Mouse (Mus musculus) liver, postnatal 0 days (tissue): ENCODE measurements around the gene Kras. TPM values are rescaled to one million over a fixed set of nuclear protein-coding genes. Genes with fewer than 3 reads are reported as not detected.

ENCODE experiments used
- ATAC-seq: fragments of 200-750 bp; cut with Nextera tagmentation; 2 replicates; pipeline ENCODE4 v1.8.0; 2017; ENCODE audit warnings: mild to moderate bottlenecking, moderate library complexity
- DNase-seq: peaks from one replicate; pipeline ENCODE4 v3.0.0-alpha.2; 2016
- H3K27ac ChIP-seq: fragments of 300-500 bp; sonication (generic); 2 replicates; pipeline ENCODE4 v1.5.1; 2014; ENCODE audit warnings: antibody characterized with exemption, moderate library complexity, mild to moderate bottlenecking, low read depth
- H3K27me3 ChIP-seq: fragments of 300-500 bp; sonication (generic); 2 replicates; pipeline ENCODE4 v1.6.1; 2014; ENCODE audit warnings: low read length, control low read depth, mixed read lengths; ENCODE audit not compliant: insufficient read depth
- H3K36me3 ChIP-seq: fragments of 300-500 bp; sonication (generic); replicated peaks from 2 replicates; pipeline ENCODE4 v1.6.1; 2014; ENCODE audit warnings: mild to moderate bottlenecking, control low read depth, low read length, moderate library complexity, mixed read lengths; ENCODE audit not compliant: insufficient read depth
- H3K4me1 ChIP-seq: fragments of 300-500 bp; sonication (generic); 2 replicates; pipeline ENCODE4 v1.6.1; 2014; ENCODE audit warnings: antibody characterized with exemption, mild to moderate bottlenecking, control low read depth; ENCODE audit not compliant: insufficient read depth
- H3K4me2 ChIP-seq: fragments of 300-500 bp; sonication (generic); 2 replicates; pipeline ENCODE4 v1.6.1; 2014; ENCODE audit warnings: low read depth, mild to moderate bottlenecking, low read length, moderate library complexity, mixed read lengths
- H3K4me3 ChIP-seq: fragments of 300-500 bp; sonication (generic); 2 replicates; pipeline ENCODE4 v1.5.1; 2014; ENCODE audit warnings: low read depth, low read length
- H3K9ac ChIP-seq: fragments of 300-500 bp; sonication (generic); replicated peaks from 2 replicates; pipeline ENCODE4 v1.6.1; 2014; ENCODE audit warnings: mild to moderate bottlenecking, moderate library complexity
- H3K9me3 ChIP-seq: fragments of 300-500 bp; sonication (generic); 2 replicates; pipeline ENCODE4 v1.6.1; 2016; ENCODE audit warnings: mild to moderate bottlenecking, control low read depth, low read length, mixed read lengths
- CTCF ChIP-seq: sonication (generic); IDR thresholded peaks from 2 replicates; pipeline ENCODE4 v1.5.1; 2016; ENCODE audit warnings: antibody characterized with exemption, low read depth
- EP300 ChIP-seq: IDR thresholded peaks from 2 replicates; pipeline ENCODE4 v1.6.1; 2016; ENCODE audit warnings: antibody characterized with exemption, low read depth, mild to moderate bottlenecking
- WGBS: fragments of 180-500 bp; shearing (Covaris S2); extraction: QIAGEN DNeasy Blood & Tissue Kit; methylation state at CpG from one replicate; pipeline ENCODE4 v1.1.7; 2014; ENCODE audit not compliant: insufficient replicate concordance; 5-methylcytosine and 5-hydroxymethylcytosine counted together
- polyA plus RNA-seq: library from polyadenylated mRNA; unstranded; fragments of >200 nt; fragmentation: Nextera tagmentation; extraction: Ambion mirVana; gene quantifications from 2 replicates; pipeline ENCODE4 v1.2.1, GENCODE M21; 2015

Kras gene
- polyA plus RNA-seq, 1 experiment from 2014 or later: 41.0 TPM

GRCm38 (mm10) chr6:145202432-145203125 lies 47.5 kb downstream of the Kras start:
- no peaks in the 10 kb centered on the region for H3K4me1 ChIP-seq
- H3K9me3 ChIP-seq: no peaks in the 10 kb centered on the region
- no peaks in the 10 kb centered on the region for H3K27me3 ChIP-seq
- no peak overlapping the region for H3K9ac ChIP-seq
- TF ChIP-seq CTCF (no peak), EP300 (no peak)
- DNase-seq: no peak
- no peak overlapping the region for H3K4me2 ChIP-seq
- H3K36me3 ChIP-seq: no peaks in the 10 kb centered on the region
- H3K4me3 ChIP-seq: no peak overlapping the region
- WGBS: 70% methylated on average over 13 of the region's 13 CpGs
- no peak overlapping the region for H3K27ac ChIP-seq
- ATAC-seq: no peak

- H3K4me1 ChIP-seq: no peaks in the 10 kb centered on the region
- H3K27ac ChIP-seq: no peak overlapping the region
- 80% methylated on average over 8 of the region's 8 CpGs for WGBS
- ATAC-seq (no peak), DNase-seq (no peak)
- TF ChIP-seq CTCF (no peak), EP300 (no peak)
- no peak overlapping the region for H3K9ac ChIP-seq
- H3K27me3 ChIP-seq: no peaks in the 10 kb centered on the region
- no peak overlapping the region for H3K4me2 ChIP-seq
- no peaks in the 10 kb centered on the region for H3K36me3 ChIP-seq
- no peaks in the 10 kb centered on the region for H3K9me3 ChIP-seq
- H3K4me3 ChIP-seq: no peak overlapping the region
Measured at GRCm38 (mm10) chr6:145197949-145198686, 51.9 kb downstream of the Kras start.

- DNase-seq (no peak), ATAC-seq (no peak)
- 47% methylated on average over 11 of the region's 11 CpGs for WGBS
- Histone ChIP-seq H3K4me1 (no peaks in the 10 kb centered on the region), H3K27ac (no peak overlapping the region), H3K4me3 (no peak overlapping the region), H3K4me2 (no peak overlapping the region), H3K36me3 (no peaks in the 10 kb centered on the region), H3K9ac (no peak overlapping the region), H3K27me3 (no peaks in the 10 kb centered on the region), H3K9me3 (no peaks in the 10 kb centered on the region)
- TF ChIP-seq CTCF (no peak), EP300 (no peak)
Measured at GRCm38 (mm10) chr6:145193446-145193845, 56.6 kb downstream of the Kras start.

- H3K4me3 ChIP-seq: no peak overlapping the region
- no peak overlapping the region for H3K27ac ChIP-seq
- H3K27me3 ChIP-seq: no peaks in the 10 kb centered on the region
- no peak overlapping the region for H3K9ac ChIP-seq
- H3K36me3 ChIP-seq: no peaks in the 10 kb centered on the region
- no peak overlapping the region for H3K4me2 ChIP-seq
- no peak for DNase-seq
- no peaks in the 10 kb centered on the region for H3K9me3 ChIP-seq
- TF ChIP-seq EP300 (no peak), CTCF (no peak)
- no peak for ATAC-seq
- no peaks in the 10 kb centered on the region for H3K4me1 ChIP-seq
- 85% methylated on average over 3 of the region's 3 CpGs for WGBS
Measured at GRCm38 (mm10) chr6:145193038-145193437, 57.0 kb downstream of the Kras start.

GRCm38 (mm10) chr6:145187093-145188088 lies 62.6 kb downstream of the Kras start:
- Histone ChIP-seq H3K36me3 (no peaks in the 10 kb centered on the region), H3K27ac (no peak overlapping the region), H3K4me1 (no peaks in the 10 kb centered on the region), H3K9me3 (no peaks in the 10 kb centered on the region), H3K4me2 (peak overlapping the region; percentile 54), H3K27me3 (no peaks in the 10 kb centered on the region), H3K9ac (no peak overlapping the region), H3K4me3 (peak overlapping the region; percentile 16)
- 49% methylated on average over 27 of the region's 27 CpGs for WGBS
- TF ChIP-seq CTCF (peak; percentile 37), EP300 (no peak)
- ATAC-seq (peak; percentile 50), DNase-seq (no peak)

GRCm38 (mm10) chr6:145186096-145186495 lies 63.9 kb downstream of the Kras start:
- H3K27ac ChIP-seq: no peak overlapping the region
- H3K9ac ChIP-seq: no peak overlapping the region
- H3K27me3 ChIP-seq: no peaks in the 10 kb centered on the region
- H3K36me3 ChIP-seq: no peaks in the 10 kb centered on the region
- no peak for ATAC-seq
- DNase-seq: no peak
- H3K4me1 ChIP-seq: no peaks in the 10 kb centered on the region; the same call in 1 of the 2 replicates
- no peaks in the 10 kb centered on the region for H3K9me3 ChIP-seq
- no peak overlapping the region for H3K4me3 ChIP-seq
- 82% methylated on average over 1 of the region's 1 CpGs for WGBS
- TF ChIP-seq EP300 (no peak), CTCF (no peak)
- H3K4me2 ChIP-seq: no peak overlapping the region
